Mouse (Mus musculus): ENCODE measurements around the gene Orc3. TPM values are rescaled to one million over a fixed set of nuclear protein-coding genes. Genes with fewer than 3 reads are reported as not detected.
A peak's percentile ranks its signal among the peaks of the same experiment; 100 is the strongest.
"Not testable (repeated sequence)": the region's sequence is repeated elsewhere in the genome, so short reads cannot be mapped to it uniquely, and the experiment has no call there.

Gene Orc3
- total RNA-seq, 2 experiments from 2014 or later: 37.0 to 42.5 TPM

- no peak for DNase-seq (ENCODE audit: low spot score in 2 of 2)
Measured at GRCm38 (mm10) chr4:34583427-34583826, 31.3 kb downstream of the Orc3 start.

GRCm38 (mm10) chr4:34582476-34582875 lies 32.3 kb downstream of the Orc3 start:
- no peak for DNase-seq (ENCODE audit: low spot score in 2 of 2)

GRCm38 (mm10) chr4:34581990-34582389 lies 32.8 kb downstream of the Orc3 start:
- peak in 1 of 2 experiments; percentile 40 for DNase-seq (ENCODE audit: low spot score in 2 of 2)

- not testable (repeated sequence) for DNase-seq (ENCODE audit: low spot score in 2 of 2)
Measured at GRCm38 (mm10) chr4:34581489-34581888, 33.3 kb downstream of the Orc3 start.

- DNase-seq (ENCODE audit: low spot score in 2 of 2): no peak
Measured at GRCm38 (mm10) chr4:34579215-34579614, 35.5 kb downstream of the Orc3 start.

GRCm38 (mm10) chr4:34577028-34577427 lies 37.7 kb downstream of the Orc3 start:
- DNase-seq (ENCODE audit: low spot score in 2 of 2): no peak

- no peak for DNase-seq (ENCODE audit: low spot score in 2 of 2)
Measured at GRCm38 (mm10) chr4:34572876-34573275, 41.9 kb downstream of the Orc3 start.

- no peak for DNase-seq (ENCODE audit: low spot score in 2 of 2)
Measured at GRCm38 (mm10) chr4:34566226-34566625, 48.5 kb downstream of the Orc3 start.

- DNase-seq (ENCODE audit: low spot score in 2 of 2): no peak
Measured at GRCm38 (mm10) chr4:34560971-34561370, 53.8 kb downstream of the Orc3 start.

GRCm38 (mm10) chr4:34556183-34556582 lies 58.6 kb downstream of the Orc3 start:
- no peak for DNase-seq (ENCODE audit: low spot score in 2 of 2)

- DNase-seq (ENCODE audit: low spot score in 2 of 2): no peak
Measured at GRCm38 (mm10) chr4:34555604-34556003, 59.1 kb downstream of the Orc3 start.

- no peak for DNase-seq (ENCODE audit: low spot score in 2 of 2)
Measured at GRCm38 (mm10) chr4:34554596-34554995, 60.1 kb downstream of the Orc3 start.

GRCm38 (mm10) chr4:34551966-34552365 lies 62.8 kb downstream of the Orc3 start:
- DNase-seq (ENCODE audit: low spot score in 2 of 2): no peak

GRCm38 (mm10) chr4:34551098-34551809 lies 63.5 kb downstream of the Orc3 start:
- DNase-seq (ENCODE audit: low spot score in 2 of 2): peak; percentile 12 to 45

GRCm38 (mm10) chr4:34550748-34551097 lies 64.0 kb downstream of the Orc3 start, which contains the start of gene Akirin2:
Akirin2 (plus strand) TSS chr4:34550937.
- no peak for DNase-seq (ENCODE audit: low spot score in 2 of 2)

GRCm38 (mm10) chr4:34549981-34550747 lies 64.6 kb downstream of the Orc3 start:
- peak; percentile 96 to 98 for DNase-seq (ENCODE audit: low spot score in 2 of 2)

- no peak for DNase-seq (ENCODE audit: low spot score in 2 of 2)
Measured at GRCm38 (mm10) chr4:34529941-34530340, 84.8 kb downstream of the Orc3 start.

- no peak for DNase-seq (ENCODE audit: low spot score in 2 of 2)
Measured at GRCm38 (mm10) chr4:34529379-34529778, 85.4 kb downstream of the Orc3 start.

- DNase-seq (ENCODE audit: low spot score in 2 of 2): peak in 1 of 2 experiments; percentile 21
Measured at GRCm38 (mm10) chr4:34528430-34529100, 86.2 kb downstream of the Orc3 start.

- DNase-seq (ENCODE audit: low spot score in 2 of 2): no peak
Measured at GRCm38 (mm10) chr4:34526771-34527170, 88.0 kb downstream of the Orc3 start.

- no peak for DNase-seq (ENCODE audit: low spot score in 2 of 2)
Measured at GRCm38 (mm10) chr4:34523586-34523985, 91.2 kb downstream of the Orc3 start.

- peak; percentile 55 to 56 for DNase-seq (ENCODE audit: low spot score in 2 of 2)
Measured at GRCm38 (mm10) chr4:34522846-34523245, 91.9 kb downstream of the Orc3 start.
